13 mouse cellular contexts compared by ENCODE assay signal in genomic region chr17:84167377-84167776, GRCm38 (mm10). TPM values are rescaled to one million over a fixed set of nuclear protein-coding genes. Genes with fewer than 3 reads are reported as not detected.
DNase-seq lines count a peak whose midpoint lies in the region; ATAC-seq and TF ChIP-seq lines count a peak whose summit lies in the region.
"Had no signal": no experiment of that assay in that cellular context is flagged by ENCODE, and none has a peak within 500 bp of the region (broad histone marks: within the 10 kb centered on the region; RNA-seq: fewer than 3 reads in every experiment).

No protein-coding gene starts in this region.

- H3K27me3 ChIP-seq in kidney, embryonic 16.5 days (ENCODE audit: insufficient read depth, low read length): no peaks in the 10 kb centered on the region
- H3K27me3 ChIP-seq in midbrain, postnatal 0 days (ENCODE audit: insufficient read depth, low read length): no peaks in the 10 kb centered on the region
- H3K27me3 ChIP-seq: embryonic facial prominence, embryonic 15.5 days; forebrain, embryonic 15.5 days; hindbrain, embryonic 15.5 days; megakaryocyte, embryonic 14.5 days had no signal

- ATAC-seq in kidney, embryonic 16.5 days (ENCODE audit: low FRiP score, low TSS enrichment): no peak
- ATAC-seq in midbrain, postnatal 0 days (ENCODE audit: low FRiP score): no peak
- ATAC-seq: forebrain, embryonic 15.5 days had no signal

- H3K4me1 ChIP-seq in kidney, embryonic 16.5 days (ENCODE audit: insufficient read depth, low read length): peaks cover 5% of the 10 kb centered on the region; the same call in 1 of the 2 replicates
- no peaks in the 10 kb centered on the region for H3K4me1 ChIP-seq in midbrain, postnatal 0 days (ENCODE audit: insufficient read depth, low read length)
- H3K4me1 ChIP-seq: forebrain, embryonic 15.5 days; hindbrain, embryonic 15.5 days had no signal

- no peak overlapping the region for H3K4me2 ChIP-seq in kidney, embryonic 16.5 days (replicated peaks; ENCODE audit: low read depth, low read length)
- H3K4me2 ChIP-seq in midbrain, postnatal 0 days (ENCODE audit: low read depth, low read length, poor library complexity, severe bottlenecking): no peak overlapping the region
- H3K4me2 ChIP-seq: embryonic facial prominence, embryonic 15.5 days; forebrain, embryonic 15.5 days; hindbrain, embryonic 15.5 days had no signal

- H3K9me3 ChIP-seq in kidney, embryonic 16.5 days (ENCODE audit: low read length): no peaks in the 10 kb centered on the region
- H3K9me3 ChIP-seq in midbrain, postnatal 0 days (ENCODE audit: low read length): no peaks in the 10 kb centered on the region
- H3K9me3 ChIP-seq: embryonic facial prominence, embryonic 15.5 days; forebrain, embryonic 15.5 days; hindbrain, embryonic 15.5 days; megakaryocyte, embryonic 14.5 days had no signal

- 89% methylated on average over 4 of the region's 4 CpGs for WGBS in kidney, embryonic 16.5 days
- 92% methylated on average over 2 of the region's 4 CpGs for WGBS in midbrain, postnatal 0 days

- DNase-seq in adrenal gland, adult 2 months: peak; percentile 1
- no peak for DNase-seq in adrenal gland, postnatal 36 days
- DNase-seq in kidney, postnatal 10 days: peak; percentile 6
- DNase-seq in thymus, postnatal 4 days: peak; percentile 17
- no peak for DNase-seq in thymus, postnatal 0 days (ENCODE audit: low spot score)
- DNase-seq in spleen, postnatal 14 days (ENCODE audit: low spot score in 2 of 2): peak; percentile 1 to 4
- DNase-seq in midbrain, postnatal 0 days (ENCODE audit: low spot score): no peak

- H3K4me3 ChIP-seq in kidney, embryonic 16.5 days (ENCODE audit: low read length): no peak overlapping the region
- H3K4me3 ChIP-seq in midbrain, postnatal 0 days (ENCODE audit: low read depth, low read length): no peak overlapping the region
- H3K4me3 ChIP-seq: embryonic facial prominence, embryonic 15.5 days; forebrain, embryonic 15.5 days; hindbrain, embryonic 15.5 days; megakaryocyte, embryonic 14.5 days; myocyte had no signal

- no peak for TF ChIP-seq CTCF in midbrain, postnatal 0 days (IDR thresholded peaks at IDR 0.05)

- no peak overlapping the region for H3K27ac ChIP-seq in kidney, embryonic 16.5 days (ENCODE audit: low read length)
- no peak overlapping the region for H3K27ac ChIP-seq in midbrain, postnatal 0 days (ENCODE audit: low read depth, low read length)
- H3K27ac ChIP-seq: embryonic facial prominence, embryonic 15.5 days; forebrain, embryonic 15.5 days; hindbrain, embryonic 15.5 days had no signal

- H3K36me3 ChIP-seq in kidney, embryonic 16.5 days (ENCODE audit: insufficient read depth, low read length): no peaks in the 10 kb centered on the region
- no peaks in the 10 kb centered on the region for H3K36me3 ChIP-seq in midbrain, postnatal 0 days (ENCODE audit: insufficient read depth, low read length)
- H3K36me3 ChIP-seq: embryonic facial prominence, embryonic 15.5 days; forebrain, embryonic 15.5 days; hindbrain, embryonic 15.5 days had no signal

- no peak overlapping the region for H3K9ac ChIP-seq in kidney, embryonic 16.5 days (replicated peaks; ENCODE audit: low read length)
- H3K9ac ChIP-seq in midbrain, postnatal 0 days (replicated peaks; ENCODE audit: low read length, poor library complexity, severe bottlenecking): no peak overlapping the region
- H3K9ac ChIP-seq: embryonic facial prominence, embryonic 15.5 days; forebrain, embryonic 15.5 days; hindbrain, embryonic 15.5 days had no signal

RNA-seq across cellular contexts. Expression of gene Zfp36l2, which starts 20.4 kb away (rescaled TPM):
- total RNA-seq in adrenal gland, adult 2 months (2021): 10 to 100 TPM; 53.6 to 87.6 TPM
- 159 and 170 TPM in 2 replicates for polyA plus RNA-seq in adrenal gland, adult 2 months (2012; rRNA removed)
- total RNA-seq in adrenal gland, postnatal 36 days (2021): 10 to 100 TPM; 71.6 to 77.9 TPM
- polyA plus RNA-seq in kidney, embryonic 16.5 days (2015; fragmentation: Nextera tagmentation; extraction: Ambion mirVana): 9.5 and 11.4 TPM in 2 replicates
- polyA plus RNA-seq in thymus, postnatal 0 days (2015; fragmentation: Nextera tagmentation; extraction: Ambion mirVana): 28.4 and 35.1 TPM in 2 replicates
- total RNA-seq in midbrain, postnatal 0 days (2014; rRNA removed): 12.9 and 17.7 TPM in 2 replicates
- polyA plus RNA-seq in midbrain, postnatal 0 days (2015; fragmentation: Nextera tagmentation; extraction: Ambion mirVana): 5.1 and 5.9 TPM in 2 replicates

Comparison
In these comparisons a context has a peak if more than half of its experiments do, and no peak if none do; other contexts are left out.
1. DNase-seq: peak in adrenal gland, adult 2 months (single experiment), kidney, postnatal 10 days (single experiment), thymus, postnatal 4 days (single experiment) and spleen, postnatal 14 days (2 of 2); none in adrenal gland, postnatal 36 days (0 of 2), thymus, postnatal 0 days (single experiment) and midbrain, postnatal 0 days (single experiment).